Mouse (Mus musculus) natural killer cell, adult 2 months (primary cell): Measurements from ENCODE around the gene Morn3.

ENCODE experiments used
- DNase-seq, 2 experiments: peaks; one replicate each; pipeline ENCODE4 v3.0.0; 2022; ENCODE audit warnings: low spot score in 2 of 2

Morn3 gene

GRCm38 (mm10) chr5:123060706-123061401, 14.0 kb upstream of the Morn3 start:
- no peak for DNase-seq

- peak; percentile 42 to 64 for DNase-seq
These were observed 13.1 kb upstream of the Morn3 start for GRCm38 (mm10) chr5:123059757-123060520.

- no peak for DNase-seq
These were observed 11.7 kb upstream of the Morn3 start for GRCm38 (mm10) chr5:123058251-123059102.

DNA sequence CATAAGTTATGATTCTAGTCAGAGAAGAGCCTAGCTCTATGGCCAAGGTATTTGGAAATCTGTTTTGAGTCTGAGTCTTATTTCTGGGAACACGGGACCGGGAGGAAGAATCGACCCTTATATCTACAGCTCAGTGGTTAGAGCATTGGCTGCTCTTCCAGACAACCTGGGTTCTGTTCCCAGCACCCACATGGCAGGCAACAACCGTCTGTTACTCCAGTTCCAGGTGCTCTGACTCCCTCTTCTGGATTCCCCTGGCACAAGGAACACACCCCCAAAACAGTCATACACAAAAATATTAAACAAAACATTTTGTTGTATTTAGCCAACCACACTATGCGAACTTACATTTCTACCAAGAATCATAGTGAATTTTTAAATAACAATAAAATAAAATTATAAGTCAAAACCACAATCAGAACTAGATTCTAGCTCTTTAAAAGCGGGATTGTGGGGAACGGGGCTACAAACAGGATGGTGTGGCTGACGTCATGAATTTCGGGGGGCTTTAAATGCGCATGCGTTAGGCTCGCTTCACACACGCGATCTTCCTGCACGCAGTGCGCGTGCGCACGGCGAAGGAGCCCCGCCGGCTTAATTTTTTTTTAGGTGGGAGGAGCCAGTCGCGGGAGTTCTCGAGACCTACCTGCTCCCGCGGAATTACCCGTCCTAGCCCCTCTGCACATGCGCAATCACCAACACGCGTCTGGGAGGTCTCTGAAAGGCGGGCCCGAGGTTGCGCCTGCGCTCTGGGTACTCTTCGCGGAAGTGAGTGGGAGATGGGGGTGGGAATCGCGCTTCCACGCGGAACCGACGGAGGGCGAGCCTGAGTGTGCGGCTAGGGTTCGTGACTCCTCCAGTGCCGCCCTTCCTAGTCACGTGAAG, 10.8 kb upstream of the Morn3 start:
- peak; percentile 99 for DNase-seq

GRCm38 (mm10) chr5:123051736-123052135, 4.9 kb upstream of the Morn3 start:
- DNase-seq, result no peak

GRCm38 (mm10) chr5:123050918-123051317, 4.1 kb upstream of the Morn3 start:
- DNase-seq, result no peak

- peak in 1 of 2 experiments; percentile 34 for DNase-seq
These were observed 2.5 kb upstream of the Morn3 start for GRCm38 (mm10) chr5:123049271-123049670.

- DNase-seq, result peak; percentile 60 to 63
These were observed 1.1 kb downstream of the Morn3 start for GRCm38 (mm10) chr5:123045561-123046295.

- peak in 1 of 2 experiments; percentile 49 for DNase-seq
These were observed 3.0 kb downstream of the Morn3 start for GRCm38 (mm10) chr5:123043856-123044255.

- no peak for DNase-seq
These were observed 6.0 kb downstream of the Morn3 start for GRCm38 (mm10) chr5:123040796-123041195.

GRCm38 (mm10) chr5:123039120-123039752, 7.6 kb downstream of the Morn3 start:
- peak; percentile 83 to 87 for DNase-seq

GRCm38 (mm10) chr5:123038115-123038514, 8.7 kb downstream of the Morn3 start:
- no peak for DNase-seq

GRCm38 (mm10) chr5:123035564-123035963, 11.3 kb downstream of the Morn3 start:
- no peak for DNase-seq

DNA sequence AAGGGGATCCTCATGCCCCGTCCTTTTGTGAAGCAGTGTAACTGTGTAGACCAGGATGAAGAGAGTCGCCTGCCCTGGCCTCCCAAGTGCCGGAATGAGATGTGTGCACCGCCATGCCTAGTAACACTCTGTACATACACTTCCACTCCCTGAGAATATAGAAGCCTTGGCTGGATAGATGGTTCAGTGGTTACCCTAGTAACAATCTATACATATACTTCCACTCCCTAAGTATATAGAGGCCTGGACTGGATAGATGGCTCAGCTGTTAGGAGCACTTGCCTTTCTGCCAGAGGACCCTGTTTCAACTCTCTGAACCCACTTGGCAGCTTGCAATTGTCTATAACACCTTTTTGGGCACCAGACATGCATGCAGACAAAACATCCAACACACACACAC, 11.7 kb downstream of the Morn3 start:
- no peak for DNase-seq

- DNase-seq, result no peak
These were observed 13.1 kb downstream of the Morn3 start for GRCm38 (mm10) chr5:123033646-123034160.

DNA sequence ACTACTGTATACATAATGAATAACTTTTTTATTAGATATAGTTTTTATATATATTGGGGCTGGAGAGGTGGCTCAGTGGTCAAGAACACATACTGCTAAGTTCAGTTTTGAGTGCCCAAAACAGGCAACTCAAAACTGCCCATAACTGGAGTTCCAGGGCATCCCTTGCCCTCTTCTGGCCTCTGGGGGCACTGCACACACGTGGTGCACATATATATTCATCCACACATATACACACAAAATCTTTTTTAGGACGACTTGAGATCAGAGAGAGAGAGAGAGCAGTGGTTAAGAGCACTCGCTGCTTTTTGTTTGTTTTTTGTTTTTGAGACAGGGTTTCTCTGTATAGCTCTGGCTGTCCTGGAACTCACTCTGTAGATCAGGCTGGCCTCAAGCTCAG, 15.5 kb downstream of the Morn3 start:
- DNase-seq, result no peak

- DNase-seq, result no peak
These were observed 17.1 kb downstream of the Morn3 start for GRCm38 (mm10) chr5:123029729-123030128.

GRCm38 (mm10) chr5:123027436-123027835, 19.4 kb downstream of the Morn3 start:
- no peak for DNase-seq

- no peak for DNase-seq
These were observed 20.4 kb downstream of the Morn3 start for GRCm38 (mm10) chr5:123026414-123026813.
